Mouse (Mus musculus): Measurements from ENCODE around the gene Sdhd. TPM values are rescaled to one million over a fixed set of nuclear protein-coding genes. Genes with fewer than 3 reads are reported as not detected.

The Sdhd gene
- total RNA-seq, 1 experiment = 168 TPM

DNA sequence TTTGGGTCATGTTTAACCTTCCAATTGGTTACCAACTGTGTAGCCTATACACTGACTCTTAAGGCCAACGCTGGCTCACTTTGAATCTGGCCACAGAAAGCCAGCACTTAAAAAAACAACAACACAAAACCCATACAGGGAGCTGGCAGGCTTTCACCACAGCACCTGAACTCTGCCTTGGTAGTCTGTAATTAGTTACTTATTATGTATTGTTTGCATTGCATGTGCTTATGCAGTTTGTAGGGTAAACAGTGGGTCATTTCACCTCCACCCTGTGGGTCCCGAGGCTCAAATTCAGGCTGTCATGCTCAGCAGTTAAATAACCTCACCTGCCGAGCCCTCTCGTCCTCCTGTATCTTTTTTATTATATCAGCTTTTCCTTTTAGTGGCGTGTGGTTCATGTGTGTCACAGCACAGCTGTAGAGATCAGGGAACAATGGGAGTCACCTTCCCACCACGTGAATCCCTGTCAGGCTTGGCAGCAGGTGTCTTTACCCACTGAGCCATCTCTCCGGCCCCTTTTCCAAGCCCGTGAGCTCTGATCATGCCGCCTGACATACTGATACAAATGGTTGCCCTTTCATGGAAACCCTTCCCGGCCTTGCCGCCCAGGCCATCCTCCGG, 8.7 kb downstream of the Sdhd start:
- Histone ChIP-seq H3K27ac (ENCODE audit: insufficient read depth, low read depth, low read length, poor library complexity, severe bottlenecking) (no peak overlapping the region), H3K4me1 (ENCODE audit: control insufficient read depth in 2 of 2, insufficient read depth in 2 of 2, low read length in 2 of 2, poor library complexity in 1 of 2) (no peaks in the 10 kb centered on the region), H3K9ac (ENCODE audit: insufficient read depth, low read depth, low read length, poor library complexity, severe bottlenecking) (no peak overlapping the region), H3K4me3 (ENCODE audit: insufficient read depth in 1 of 2, low read depth in 1 of 2, low read length in 2 of 2, poor library complexity in 1 of 2, severe bottlenecking in 1 of 2) (no peak overlapping the region), H3K36me3 (ENCODE audit: control insufficient read depth, insufficient read depth, low read length, poor library complexity, severe bottlenecking) (peaks cover 24% of the 10 kb centered on the region), H3K9me3 (ENCODE audit: control insufficient read depth, insufficient read depth, low read depth, low read length) (no peaks in the 10 kb centered on the region)
- no peak for DNase-seq (ENCODE audit: low read depth, low spot score)
- in situ Hi-C loops (cut with MboI; ENCODE audit: low sequenced_read_pairs in 2 of 2, unreplicated experiment in 2 of 2) = no loop called here
- TF ChIP-seq ZC3H11A (IDR thresholded peaks at IDR 0.05; ENCODE audit: borderline replicate concordance, low read depth, low read length) (no peak), MAFK (IDR thresholded peaks at IDR 0.05; ENCODE audit: insufficient read depth, low read depth, low read length) (no peak), CHD2 (IDR thresholded peaks at IDR 0.05; ENCODE audit: low read depth, low read length) (no peak), HCFC1 (IDR thresholded peaks at IDR 0.05; ENCODE audit: borderline replicate concordance, insufficient read depth, low read length) (no peak), ZNF384 (IDR thresholded peaks at IDR 0.05; ENCODE audit: low read depth, low read length) (no peak)

DNA sequence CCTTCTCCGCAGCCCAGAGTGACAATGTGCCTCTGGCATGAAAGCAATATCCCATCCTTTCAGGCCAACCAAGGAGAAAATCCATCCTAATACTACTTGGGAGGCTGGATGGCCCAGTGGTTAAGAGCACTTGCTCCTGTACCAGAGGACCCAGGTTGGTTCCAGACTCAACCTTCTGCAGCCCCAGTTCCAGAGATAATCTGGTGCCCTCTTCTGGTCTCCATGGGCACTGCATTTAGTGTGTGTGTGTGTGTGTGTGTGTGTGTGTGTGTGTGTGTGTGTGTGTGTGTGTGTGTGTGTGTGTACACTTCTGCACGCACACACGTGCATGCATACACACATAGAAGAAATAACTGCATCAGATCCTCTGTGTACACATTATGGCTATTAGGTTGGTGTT, 10.1 kb downstream of the Sdhd start:
- no peak overlapping the region for H3K4me3 ChIP-seq (ENCODE audit: insufficient read depth in 1 of 2, low read depth in 1 of 2, low read length in 2 of 2, poor library complexity in 1 of 2, severe bottlenecking in 1 of 2)
- no peak overlapping the region for H3K9ac ChIP-seq (ENCODE audit: insufficient read depth, low read depth, low read length, poor library complexity, severe bottlenecking)
- peaks cover 20% of the 10 kb centered on the region for H3K36me3 ChIP-seq (ENCODE audit: control insufficient read depth, insufficient read depth, low read length, poor library complexity, severe bottlenecking)
- H3K9me3 ChIP-seq (ENCODE audit: control insufficient read depth, insufficient read depth, low read depth, low read length) = no peaks in the 10 kb centered on the region
- H3K4me1 ChIP-seq (ENCODE audit: control insufficient read depth in 2 of 2, insufficient read depth in 2 of 2, low read length in 2 of 2, poor library complexity in 1 of 2) = no peaks in the 10 kb centered on the region
- H3K27ac ChIP-seq (ENCODE audit: insufficient read depth, low read depth, low read length, poor library complexity, severe bottlenecking) = no peak overlapping the region
- TF ChIP-seq HCFC1 (IDR thresholded peaks at IDR 0.05; ENCODE audit: borderline replicate concordance, insufficient read depth, low read length) (no peak), MAFK (IDR thresholded peaks at IDR 0.05; ENCODE audit: insufficient read depth, low read depth, low read length) (no peak), ZC3H11A (IDR thresholded peaks at IDR 0.05; ENCODE audit: borderline replicate concordance, low read depth, low read length) (peak; percentile 56; the same call in 1 of the 2 replicates)
- peak; percentile 53 for DNase-seq (ENCODE audit: low read depth, low spot score)
- in situ Hi-C loops (cut with MboI; ENCODE audit: low sequenced_read_pairs in 2 of 2, unreplicated experiment in 2 of 2) = no loop called here

DNA sequence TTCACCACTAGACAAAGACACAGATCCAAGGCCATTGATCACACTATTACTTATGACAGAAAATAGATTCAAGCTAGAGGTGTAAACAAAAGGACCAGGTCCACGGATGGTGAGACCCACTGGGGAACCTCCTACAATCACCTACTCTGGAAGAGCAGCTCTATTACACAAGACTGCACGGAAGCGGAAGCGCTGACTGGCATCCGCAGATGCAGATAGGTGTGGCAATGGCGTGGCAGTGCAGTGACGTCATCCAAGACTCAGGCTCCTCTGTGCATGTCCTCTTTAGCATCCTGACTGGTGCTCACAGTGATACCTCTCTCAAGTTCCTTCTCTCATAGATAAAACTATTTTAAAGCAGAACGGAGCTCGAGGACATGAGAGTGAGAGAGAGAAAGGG, 10.7 kb downstream of the Sdhd start:
- Histone ChIP-seq H3K4me1 (ENCODE audit: control insufficient read depth in 2 of 2, insufficient read depth in 2 of 2, low read length in 2 of 2, poor library complexity in 1 of 2) (no peaks in the 10 kb centered on the region), H3K27ac (ENCODE audit: insufficient read depth, low read depth, low read length, poor library complexity, severe bottlenecking) (no peak overlapping the region), H3K36me3 (ENCODE audit: control insufficient read depth, insufficient read depth, low read length, poor library complexity, severe bottlenecking) (peaks cover 15% of the 10 kb centered on the region), H3K4me3 (ENCODE audit: insufficient read depth in 1 of 2, low read depth in 1 of 2, low read length in 2 of 2, poor library complexity in 1 of 2, severe bottlenecking in 1 of 2) (no peak overlapping the region), H3K9me3 (ENCODE audit: control insufficient read depth, insufficient read depth, low read depth, low read length) (no peaks in the 10 kb centered on the region), H3K9ac (ENCODE audit: insufficient read depth, low read depth, low read length, poor library complexity, severe bottlenecking) (no peak overlapping the region)
- in situ Hi-C loops (cut with MboI; ENCODE audit: low sequenced_read_pairs in 2 of 2, unreplicated experiment in 2 of 2) = no loop called here
- TF ChIP-seq MAFK (IDR thresholded peaks at IDR 0.05; ENCODE audit: insufficient read depth, low read depth, low read length) (no peak), ZNF384 (IDR thresholded peaks at IDR 0.05; ENCODE audit: low read depth, low read length) (no peak), ZC3H11A (IDR thresholded peaks at IDR 0.05; ENCODE audit: borderline replicate concordance, low read depth, low read length) (no peak), HCFC1 (IDR thresholded peaks at IDR 0.05; ENCODE audit: borderline replicate concordance, insufficient read depth, low read length) (no peak), CHD2 (IDR thresholded peaks at IDR 0.05; ENCODE audit: low read depth, low read length) (no peak)
- no peak for DNase-seq (ENCODE audit: low read depth, low spot score)

DNA sequence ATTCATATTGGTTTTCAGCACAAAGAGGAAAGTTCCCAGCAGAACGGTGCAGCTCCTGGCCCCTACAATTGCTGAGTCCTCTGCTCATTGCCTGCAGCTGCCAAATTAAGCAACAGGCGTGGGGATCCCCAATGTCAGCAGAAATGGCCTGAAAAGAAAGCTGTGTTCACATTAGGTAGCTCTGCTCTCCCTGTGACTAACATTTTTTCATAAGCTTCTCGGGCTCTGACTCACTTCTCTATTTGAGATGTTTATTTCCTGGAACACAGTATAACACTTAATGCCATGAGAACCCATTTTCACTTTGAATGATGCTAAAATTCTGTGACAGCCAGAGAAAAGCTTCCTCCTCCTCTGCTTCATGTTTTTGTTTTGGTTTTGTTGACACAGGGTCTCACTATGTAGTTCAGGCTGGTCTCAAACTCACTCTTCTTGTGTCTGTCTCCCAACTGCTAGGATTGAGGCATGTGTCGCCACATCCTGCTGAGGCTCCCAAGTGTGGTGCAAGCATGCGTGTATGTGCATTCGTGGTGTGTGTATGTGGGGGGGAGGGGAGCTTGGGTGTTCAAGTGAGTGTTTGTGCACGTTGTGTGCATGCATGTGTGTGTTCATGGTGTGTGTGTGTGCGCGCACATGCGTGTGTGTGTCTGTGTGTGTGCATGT, 12.6 kb downstream of the Sdhd start:
- Histone ChIP-seq H3K9me3 (ENCODE audit: control insufficient read depth, insufficient read depth, low read depth, low read length) (no peaks in the 10 kb centered on the region), H3K9ac (ENCODE audit: insufficient read depth, low read depth, low read length, poor library complexity, severe bottlenecking) (no peak overlapping the region), H3K27ac (ENCODE audit: insufficient read depth, low read depth, low read length, poor library complexity, severe bottlenecking) (no peak overlapping the region), H3K4me3 (ENCODE audit: insufficient read depth in 1 of 2, low read depth in 1 of 2, low read length in 2 of 2, poor library complexity in 1 of 2, severe bottlenecking in 1 of 2) (no peak overlapping the region), H3K36me3 (ENCODE audit: control insufficient read depth, insufficient read depth, low read length, poor library complexity, severe bottlenecking) (peaks cover 4% of the 10 kb centered on the region; the same call in 1 of the 2 replicates), H3K4me1 (ENCODE audit: control insufficient read depth in 2 of 2, insufficient read depth in 2 of 2, low read length in 2 of 2, poor library complexity in 1 of 2) (no peaks in the 10 kb centered on the region)
- TF ChIP-seq MAFK (IDR thresholded peaks at IDR 0.05; ENCODE audit: insufficient read depth, low read depth, low read length) = no peak
- TF ChIP-seq ZNF384 (IDR thresholded peaks at IDR 0.05; ENCODE audit: low read depth, low read length) = no peak
- TF ChIP-seq HCFC1 (IDR thresholded peaks at IDR 0.05; ENCODE audit: borderline replicate concordance, insufficient read depth, low read length) = no peak
- no peak for TF ChIP-seq CHD2 (IDR thresholded peaks at IDR 0.05; ENCODE audit: low read depth, low read length)
- no peak for TF ChIP-seq ZC3H11A (IDR thresholded peaks at IDR 0.05; ENCODE audit: borderline replicate concordance, low read depth, low read length)
- in situ Hi-C loops (cut with MboI; ENCODE audit: low sequenced_read_pairs in 2 of 2, unreplicated experiment in 2 of 2) = no loop called here
- DNase-seq (ENCODE audit: low read depth, low spot score) = no peak

All from ES-E14 (cell line).